Mouse (Mus musculus): ENCODE measurements around the gene Ppp2r1b. TPM values are rescaled to one million over a fixed set of nuclear protein-coding genes. Genes with fewer than 3 reads are reported as not detected.

Gene Ppp2r1b
- 10 to 100 TPM; 27.8 to 30.5 TPM for total RNA-seq (2023)

DNA sequence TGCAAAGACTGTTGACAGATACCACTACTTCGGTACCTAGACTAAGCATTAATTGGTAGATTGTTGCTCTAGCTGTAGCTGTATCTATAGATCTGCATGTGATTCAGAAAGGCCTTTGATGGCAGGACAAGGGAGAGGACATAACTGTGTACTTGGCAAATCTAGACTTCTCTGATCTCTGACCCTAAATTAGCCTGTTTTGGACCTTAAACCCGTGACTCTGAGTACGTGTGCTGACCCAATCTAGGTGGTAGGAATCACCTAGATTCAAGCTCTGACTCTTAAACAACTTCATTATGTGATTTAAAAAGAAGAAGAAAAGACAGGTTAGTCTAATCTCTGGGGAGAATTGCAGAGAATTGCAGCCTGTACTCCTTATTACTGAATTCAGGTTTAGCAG, at the start of gene Ppp2r1b:
Gene Ppp2r1b (plus strand): TSS at position 221 of the 400 bp plus-strand sequence.

Other genes with a start within 250 kb of the Ppp2r1b start
- gene Sdhd, start 241.5 kb upstream of the Ppp2r1b start, total RNA-seq (2023) = 10 to 100 TPM; 70.1 to 82.1 TPM
- 10 to 100 TPM; 51.5 to 54.9 TPM for gene Timm8b, start 241.4 kb upstream of the Ppp2r1b start, total RNA-seq (2023)
- gene Pih1d2, start 228.0 kb upstream of the Ppp2r1b start, total RNA-seq (2023) = under 1 TPM in 1 of 2 experiments, not detected in 1; 0.43 TPM
- 10 to 100 TPM; 19.4 to 23.7 TPM for gene Nkapd1, start 227.8 kb upstream of the Ppp2r1b start, total RNA-seq (2023)
- gene Dlat, start 185.5 kb upstream of the Ppp2r1b start, total RNA-seq (2023) = 10 to 100 TPM; 27.2 to 27.5 TPM
- gene Dixdc1, start 105.8 kb upstream of the Ppp2r1b start, total RNA-seq (2023) = not detected
- gene 2310030G06Rik, start 98.8 kb upstream of the Ppp2r1b start, total RNA-seq (2023) = not detected
- 1 to 10 TPM; 2.0 to 4.1 TPM for gene Cryab, start 94.0 kb upstream of the Ppp2r1b start, total RNA-seq (2023)
- gene Hspb2, start 92.9 kb upstream of the Ppp2r1b start, total RNA-seq (2023) = not detected
- gene Fdxacb1, start 77.1 kb upstream of the Ppp2r1b start, total RNA-seq (2023) = 10 to 100 TPM in 1 of 2 experiments, 1 to 10 TPM in 1; 10.0 to 12.1 TPM
- 10 to 100 TPM; 13.0 to 18.8 TPM for gene Alg9, start 70.3 kb upstream of the Ppp2r1b start, total RNA-seq (2023)
- 10 to 100 TPM in 1 of 2 experiments, 1 to 10 TPM in 1; 9.5 to 15.7 TPM for gene 1110032A03Rik, start 69.8 kb upstream of the Ppp2r1b start, total RNA-seq (2023)
- 10 to 100 TPM; 57.1 to 63.8 TPM for gene Sik2, start 163.8 kb downstream of the Ppp2r1b start, total RNA-seq (2023)
- not detected for gene Btg4, start 215.6 kb downstream of the Ppp2r1b start, total RNA-seq (2023)
- gene Layn, start 231.8 kb downstream of the Ppp2r1b start, total RNA-seq (2023) = 10 to 100 TPM in 1 of 2 experiments, 1 to 10 TPM in 1; 8.0 to 10.6 TPM